Mouse (Mus musculus): ENCODE results near the gene Spata2l. TPM values are rescaled to one million over a fixed set of nuclear protein-coding genes. Genes with fewer than 3 reads are reported as not detected.
A peak's percentile ranks its signal among the peaks of the same experiment; 100 is the strongest.

Gene Spata2l
- polyA plus RNA-seq, 1 experiment from 2014 or later: 5.0 TPM

- Histone ChIP-seq H3K27me3 (replicated peaks; ENCODE audit: control insufficient read depth, insufficient read depth, low read length) (no peaks in the 10 kb centered on the region), H3K4me2 (replicated peaks; ENCODE audit: low read depth) (no peak overlapping the region), H3K9me3 (ENCODE audit: control insufficient read depth) (no peaks in the 10 kb centered on the region), H3K4me1 (replicated peaks; ENCODE audit: control insufficient read depth, insufficient read depth, low read length) (0 out of 2 replicates have a peak, but pooled peaks cover 2% of the 10 kb centered on the region), H3K36me3 (ENCODE audit: control insufficient read depth, insufficient read depth) (peaks cover 45% of the 10 kb centered on the region), H3K27ac (ENCODE audit: low read depth, low read length) (no peak overlapping the region), H3K9ac (ENCODE audit: low read depth, low read length) (no peak overlapping the region), H3K4me3 (ENCODE audit: low read depth, low read length) (no peak overlapping the region)
- no peak for ATAC-seq
- TF ChIP-seq CTCF (IDR thresholded peaks at IDR 0.05; ENCODE audit: low read depth): no peak
- WGBS: 94% methylated on average over 3 of the region's 3 CpGs
Measured at GRCm38 (mm10) chr8:123257114-123257513, 21.1 kb upstream of the Spata2l start.

- no peaks in the 10 kb centered on the region for H3K9me3 ChIP-seq (ENCODE audit: control insufficient read depth)
- TF ChIP-seq CTCF (IDR thresholded peaks at IDR 0.05; ENCODE audit: low read depth): peak; percentile 55
- peak overlapping the region; percentile 71 for H3K4me3 ChIP-seq (ENCODE audit: low read depth, low read length)
- 0 out of 2 replicates have a peak, but pooled peaks cover 2% of the 10 kb centered on the region for H3K4me1 ChIP-seq (replicated peaks; ENCODE audit: control insufficient read depth, insufficient read depth, low read length)
- no peaks in the 10 kb centered on the region for H3K27me3 ChIP-seq (replicated peaks; ENCODE audit: control insufficient read depth, insufficient read depth, low read length)
- H3K36me3 ChIP-seq (ENCODE audit: control insufficient read depth, insufficient read depth): peaks cover 44% of the 10 kb centered on the region
- 64% methylated on average over 6 of the region's 6 CpGs for WGBS
- peak overlapping the region; percentile 91; the same call in 1 of the 2 replicates for H3K9ac ChIP-seq (ENCODE audit: low read depth, low read length)
- ATAC-seq: no peak
- H3K27ac ChIP-seq (ENCODE audit: low read depth, low read length): no peak overlapping the region
- peak overlapping the region; percentile 96 for H3K4me2 ChIP-seq (replicated peaks; ENCODE audit: low read depth)
Measured at GRCm38 (mm10) chr8:123255170-123255569, 19.1 kb upstream of the Spata2l start.

GRCm38 (mm10) chr8:123254099-123254885, 18.3 kb upstream of the Spata2l start, which contains the start of the genes Zfp276 and Vps9d1:
Gene Zfp276 (plus strand): TSS chr8:123254195.
Gene Vps9d1 (minus strand): TSS chr8:123254348.
- peak; percentile 96 for ATAC-seq
- Histone ChIP-seq H3K27me3 (replicated peaks; ENCODE audit: control insufficient read depth, insufficient read depth, low read length) (no peaks in the 10 kb centered on the region), H3K9me3 (ENCODE audit: control insufficient read depth) (no peaks in the 10 kb centered on the region), H3K9ac (ENCODE audit: low read depth, low read length) (peak within 1 kb of the TSS; percentile 91), H3K4me3 (ENCODE audit: low read depth, low read length) (peak within 1 kb of the TSS; percentile 71), H3K4me2 (replicated peaks; ENCODE audit: low read depth) (peak within 1 kb of the TSS; percentile 96), H3K4me1 (replicated peaks; ENCODE audit: control insufficient read depth, insufficient read depth, low read length) (0 out of 2 replicates have a peak, but pooled peaks cover 2% of the 10 kb centered on the region), H3K27ac (ENCODE audit: low read depth, low read length) (peak within 1 kb of the TSS; percentile 82), H3K36me3 (ENCODE audit: control insufficient read depth, insufficient read depth) (peaks cover 41% of the 10 kb centered on the region)
- 0 out of 2 replicates have a peak, but pooled peaks have one; percentile 6 for TF ChIP-seq CTCF (IDR thresholded peaks at IDR 0.05; ENCODE audit: low read depth)
- WGBS: 0% methylated on average over 89 of the region's 99 CpGs

GRCm38 (mm10) chr8:123253451-123254098, 17.5 kb upstream of the Spata2l start:
- peaks cover 42% of the 10 kb centered on the region for H3K36me3 ChIP-seq (ENCODE audit: control insufficient read depth, insufficient read depth)
- no peaks in the 10 kb centered on the region for H3K9me3 ChIP-seq (ENCODE audit: control insufficient read depth)
- no peak for TF ChIP-seq CTCF (IDR thresholded peaks at IDR 0.05; ENCODE audit: low read depth)
- under 1% methylated on average over 38 of the region's 40 CpGs for WGBS
- peak overlapping the region; percentile 91 for H3K9ac ChIP-seq (ENCODE audit: low read depth, low read length)
- H3K4me3 ChIP-seq (ENCODE audit: low read depth, low read length): peak overlapping the region; percentile 71
- 0 out of 2 replicates have a peak, but pooled peaks cover 2% of the 10 kb centered on the region for H3K4me1 ChIP-seq (replicated peaks; ENCODE audit: control insufficient read depth, insufficient read depth, low read length)
- H3K4me2 ChIP-seq (replicated peaks; ENCODE audit: low read depth): peak overlapping the region; percentile 96
- H3K27ac ChIP-seq (ENCODE audit: low read depth, low read length): peak overlapping the region; percentile 82
- no peaks in the 10 kb centered on the region for H3K27me3 ChIP-seq (replicated peaks; ENCODE audit: control insufficient read depth, insufficient read depth, low read length)
- ATAC-seq: peak; percentile 26

- TF ChIP-seq CTCF (IDR thresholded peaks at IDR 0.05; ENCODE audit: low read depth): no peak
- no peak for ATAC-seq
- Histone ChIP-seq H3K36me3 (ENCODE audit: control insufficient read depth, insufficient read depth) (peaks cover 43% of the 10 kb centered on the region), H3K4me1 (replicated peaks; ENCODE audit: control insufficient read depth, insufficient read depth, low read length) (0 out of 2 replicates have a peak, but pooled peaks cover 2% of the 10 kb centered on the region), H3K9ac (ENCODE audit: low read depth, low read length) (no peak overlapping the region), H3K4me3 (ENCODE audit: low read depth, low read length) (peak overlapping the region; percentile 71; the same call in 1 of the 2 replicates), H3K27me3 (replicated peaks; ENCODE audit: control insufficient read depth, insufficient read depth, low read length) (no peaks in the 10 kb centered on the region), H3K4me2 (replicated peaks; ENCODE audit: low read depth) (peak overlapping the region; percentile 96), H3K27ac (ENCODE audit: low read depth, low read length) (no peak overlapping the region), H3K9me3 (ENCODE audit: control insufficient read depth) (no peaks in the 10 kb centered on the region)
- WGBS: 40% methylated on average over 4 of the region's 4 CpGs
Measured at GRCm38 (mm10) chr8:123252925-123253324, 16.9 kb upstream of the Spata2l start.

- ATAC-seq: no peak
Measured at GRCm38 (mm10) chr8:123250940-123251339, 14.9 kb upstream of the Spata2l start.

More at GRCm38 (mm10) chr8:123250940-123251339, 14.9 kb upstream of the Spata2l start:
- peaks cover 47% of the 10 kb centered on the region for H3K36me3 ChIP-seq (ENCODE audit: control insufficient read depth, insufficient read depth)
- H3K4me3 ChIP-seq (ENCODE audit: low read depth, low read length): no peak overlapping the region
- TF ChIP-seq CTCF (IDR thresholded peaks at IDR 0.05; ENCODE audit: low read depth): no peak
- H3K27me3 ChIP-seq (replicated peaks; ENCODE audit: control insufficient read depth, insufficient read depth, low read length): no peaks in the 10 kb centered on the region
- no peak overlapping the region for H3K4me2 ChIP-seq (replicated peaks; ENCODE audit: low read depth)
- H3K27ac ChIP-seq (ENCODE audit: low read depth, low read length): no peak overlapping the region
- H3K9ac ChIP-seq (ENCODE audit: low read depth, low read length): no peak overlapping the region
- H3K4me1 ChIP-seq (replicated peaks; ENCODE audit: control insufficient read depth, insufficient read depth, low read length): 0 out of 2 replicates have a peak, but pooled peaks cover 2% of the 10 kb centered on the region
- 98% methylated on average over 5 of the region's 5 CpGs for WGBS
- no peaks in the 10 kb centered on the region for H3K9me3 ChIP-seq (ENCODE audit: control insufficient read depth)

All from intestine, postnatal 0 days (tissue).